Mouse (Mus musculus): ENCODE measurements around the gene Gabrr3.
"Not testable (repeated sequence)": the region's sequence is repeated elsewhere in the genome, so short reads cannot be mapped to it uniquely, and the experiment has no call there.

Gene Gabrr3

DNA sequence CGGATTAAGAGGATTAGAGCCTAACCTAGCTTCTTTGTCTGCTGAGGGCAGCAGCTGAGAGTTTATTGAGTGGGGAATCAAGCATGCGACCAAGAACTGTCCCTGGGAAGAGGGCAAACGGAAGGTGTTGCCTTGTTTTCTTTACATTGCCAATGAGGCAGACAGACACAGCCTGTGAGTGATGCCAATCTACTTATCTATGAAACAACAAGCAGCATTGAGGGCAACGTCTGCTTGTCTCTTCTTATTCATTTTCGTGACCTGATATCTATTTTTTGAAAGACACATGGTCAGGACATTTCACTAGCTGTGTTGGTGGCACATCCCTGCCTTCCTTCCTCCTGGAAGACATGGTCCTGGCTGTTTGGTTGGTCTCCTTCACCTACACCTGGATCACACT is at the start of gene Gabrr3:
TSS of gene Gabrr3 (plus strand) at position 301 of the 400 bp plus-strand sequence.
- DNase-seq (ENCODE audit: low read depth) = no peak

DNA sequence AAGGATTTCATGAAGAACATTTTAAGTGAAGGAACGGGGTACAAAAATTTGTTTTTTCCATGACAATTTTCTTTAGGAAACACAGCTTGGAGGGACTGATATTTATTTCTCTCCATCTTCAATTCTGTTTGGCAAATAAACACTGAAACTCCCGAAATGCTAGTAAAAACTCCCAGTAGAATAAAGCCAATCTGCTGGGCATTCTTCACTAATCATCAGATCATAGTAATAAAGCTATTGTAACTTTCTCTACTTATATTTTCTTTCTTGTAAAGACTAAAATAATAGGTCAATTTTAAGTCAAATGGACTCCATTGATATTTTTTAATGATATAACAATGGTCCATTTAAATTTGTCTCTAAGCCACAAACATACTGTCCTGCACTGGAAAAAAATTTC is 43.2 kb upstream of the Gabrr3 start, which contains the start of gene Olfr209:
TSS of gene Olfr209 (minus strand) at position 101 of the 400 bp plus-strand sequence.
- DNase-seq (ENCODE audit: low read depth) = no peak

DNA sequence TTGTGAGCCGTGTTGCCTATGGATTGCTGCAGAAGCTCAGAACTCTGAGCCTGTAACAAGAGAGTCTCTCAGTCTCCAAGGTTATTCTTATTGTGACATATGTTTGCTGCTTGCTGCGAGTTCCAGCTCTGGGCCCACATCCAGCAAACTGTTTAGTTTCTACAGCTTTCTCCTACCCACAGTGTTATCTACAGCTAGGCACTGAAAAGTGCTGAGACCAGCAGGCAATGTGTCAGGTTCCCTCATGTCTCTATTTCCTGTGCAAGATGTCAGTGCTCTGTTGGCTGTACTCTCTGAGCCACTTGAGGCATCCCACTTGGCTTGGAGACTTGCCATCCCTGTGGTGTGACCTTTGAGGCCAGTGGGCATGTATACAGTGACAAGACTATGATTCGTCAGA is 13.8 kb upstream of the Gabrr3 start:
- DNase-seq (ENCODE audit: low read depth) = no peak

DNA sequence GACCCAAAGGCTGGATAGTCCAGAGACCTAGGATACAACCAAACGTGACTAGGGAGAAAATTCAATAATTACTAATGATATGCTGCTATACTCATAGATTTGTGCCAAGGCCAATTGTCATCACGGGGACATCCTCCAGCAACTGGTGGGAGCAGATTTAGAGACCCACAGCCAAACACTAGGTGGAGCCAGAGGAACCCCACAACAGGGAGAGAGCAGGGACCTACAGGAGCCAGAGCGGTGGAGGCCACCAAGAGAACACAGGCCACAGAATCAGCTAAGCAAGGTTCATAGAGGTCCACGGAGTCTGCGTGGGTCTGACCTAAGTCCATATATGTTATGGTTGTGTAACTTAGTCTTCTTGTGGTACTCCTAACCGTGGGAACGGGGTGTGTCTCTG is 6.0 kb upstream of the Gabrr3 start:
- no peak for DNase-seq (ENCODE audit: low read depth)

DNA sequence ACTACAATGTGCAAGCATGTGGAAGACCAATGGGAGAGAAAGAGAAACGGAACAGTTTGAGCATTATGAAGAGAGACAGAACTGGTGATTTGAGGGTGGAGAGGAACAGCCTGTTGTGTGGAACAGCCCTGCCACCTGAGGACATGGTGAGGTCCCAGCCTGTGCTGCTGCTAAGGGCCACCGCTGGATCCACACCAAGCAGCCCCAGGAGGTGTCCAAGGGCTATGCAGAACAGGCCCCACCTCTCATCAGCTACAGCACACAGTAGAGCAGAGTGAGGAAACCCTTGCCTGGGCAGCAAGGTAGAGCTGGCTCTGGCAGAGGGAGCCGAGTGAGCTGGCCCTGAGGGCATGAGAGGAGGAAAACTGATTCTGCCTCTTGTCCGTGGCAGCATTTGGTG is 5.1 kb upstream of the Gabrr3 start:
- DNase-seq (ENCODE audit: low read depth) = no peak

DNA sequence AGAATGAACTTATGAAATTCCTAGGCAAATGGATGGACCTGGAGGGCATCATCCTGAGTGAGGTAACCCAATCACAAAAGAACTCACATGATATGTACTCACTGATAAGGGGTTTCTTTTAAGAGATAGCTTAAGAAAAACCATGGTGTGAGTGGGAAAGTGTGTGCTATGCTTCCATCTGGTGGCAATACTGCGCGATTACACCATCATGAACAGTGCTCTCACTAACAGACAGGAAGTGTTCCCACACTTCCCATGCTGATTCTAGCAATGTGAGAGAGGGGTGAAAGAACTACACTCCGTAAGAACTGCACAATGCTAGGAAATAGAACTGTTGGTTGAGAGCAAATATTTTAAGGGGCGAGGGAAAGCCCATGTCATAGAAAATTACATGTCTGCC is 3.4 kb upstream of the Gabrr3 start:
- DNase-seq (ENCODE audit: low read depth) = peak; percentile 5

DNA sequence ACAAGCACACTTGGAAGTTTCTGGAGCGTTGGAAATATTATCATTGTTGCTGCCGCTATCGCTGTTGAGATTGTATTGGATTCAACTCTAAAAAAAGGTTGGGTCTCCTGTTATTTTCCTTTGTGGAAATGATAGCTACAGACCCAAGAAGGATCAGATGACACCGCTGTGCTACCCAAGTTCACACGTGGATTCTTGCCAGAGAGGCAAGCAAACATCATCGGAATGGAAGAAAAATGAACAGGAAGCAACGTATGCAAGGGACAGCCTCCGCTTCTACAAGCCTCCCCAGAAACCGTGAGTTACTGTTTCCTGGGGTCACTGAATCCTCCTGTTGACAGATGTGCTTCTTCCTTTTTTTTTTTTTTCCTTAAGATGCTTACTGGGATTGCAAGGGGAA is 2.3 kb upstream of the Gabrr3 start:
- no peak for DNase-seq (ENCODE audit: low read depth)

DNA sequence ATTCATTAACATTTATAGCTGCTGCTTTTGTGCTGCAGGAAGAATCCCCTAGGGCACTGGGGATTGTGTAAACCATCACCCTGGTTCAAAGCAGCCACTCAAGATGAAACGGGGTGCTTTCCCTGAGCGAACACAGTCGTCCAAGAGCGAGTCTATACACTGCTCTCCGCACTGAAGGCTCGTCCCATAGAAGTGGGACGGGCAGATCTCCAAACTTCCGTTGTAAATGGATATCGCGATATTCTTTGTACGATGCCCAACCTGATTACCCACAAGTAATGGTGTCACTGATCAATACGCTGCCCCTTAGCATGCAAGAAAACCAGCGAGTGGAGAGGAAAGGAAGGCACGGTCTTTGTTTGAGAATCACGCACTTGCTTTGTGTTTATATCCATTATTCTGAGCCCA is 2.2 kb downstream of the Gabrr3 start:
- no peak for DNase-seq (ENCODE audit: low read depth)

DNA sequence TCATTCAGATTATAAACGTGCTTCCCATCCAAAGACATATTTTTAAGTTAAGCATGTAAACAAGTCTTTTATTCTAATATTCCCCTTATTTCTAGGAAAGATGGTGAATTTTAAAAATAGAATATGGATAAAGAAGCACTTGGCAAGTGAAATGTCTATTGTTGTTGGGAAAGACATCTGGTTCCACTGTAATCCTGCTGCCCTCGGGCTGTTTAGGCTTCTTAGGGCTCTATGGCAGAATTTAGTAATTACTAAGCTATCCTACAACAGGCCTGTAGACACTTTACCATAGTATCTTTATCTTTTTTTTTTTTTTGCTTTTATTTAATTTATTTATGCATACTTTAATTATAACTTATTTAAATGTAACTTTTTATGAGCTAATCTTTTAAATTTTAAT is 2.7 kb downstream of the Gabrr3 start:
- DNase-seq (ENCODE audit: low read depth) = no peak

DNA sequence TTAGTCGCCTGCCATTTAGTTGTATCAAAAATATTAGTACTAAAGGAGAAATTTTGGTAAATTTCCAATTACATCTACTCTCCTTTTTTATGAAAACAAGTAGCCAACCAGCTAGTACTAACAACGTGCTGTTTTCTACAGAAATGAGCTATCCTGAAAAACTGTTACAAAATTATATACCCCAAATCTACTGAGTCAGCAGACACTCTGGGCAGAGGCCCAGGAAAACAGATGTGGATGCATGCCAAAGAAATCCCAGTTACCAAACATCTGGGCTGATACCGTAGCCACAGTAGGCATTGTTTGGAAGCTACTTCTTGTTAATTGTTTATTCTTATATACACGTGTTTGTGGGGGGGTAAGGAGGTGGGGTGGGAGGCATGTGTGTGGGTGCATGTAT is 6.3 kb downstream of the Gabrr3 start:
- DNase-seq (ENCODE audit: low read depth) = no peak

DNA sequence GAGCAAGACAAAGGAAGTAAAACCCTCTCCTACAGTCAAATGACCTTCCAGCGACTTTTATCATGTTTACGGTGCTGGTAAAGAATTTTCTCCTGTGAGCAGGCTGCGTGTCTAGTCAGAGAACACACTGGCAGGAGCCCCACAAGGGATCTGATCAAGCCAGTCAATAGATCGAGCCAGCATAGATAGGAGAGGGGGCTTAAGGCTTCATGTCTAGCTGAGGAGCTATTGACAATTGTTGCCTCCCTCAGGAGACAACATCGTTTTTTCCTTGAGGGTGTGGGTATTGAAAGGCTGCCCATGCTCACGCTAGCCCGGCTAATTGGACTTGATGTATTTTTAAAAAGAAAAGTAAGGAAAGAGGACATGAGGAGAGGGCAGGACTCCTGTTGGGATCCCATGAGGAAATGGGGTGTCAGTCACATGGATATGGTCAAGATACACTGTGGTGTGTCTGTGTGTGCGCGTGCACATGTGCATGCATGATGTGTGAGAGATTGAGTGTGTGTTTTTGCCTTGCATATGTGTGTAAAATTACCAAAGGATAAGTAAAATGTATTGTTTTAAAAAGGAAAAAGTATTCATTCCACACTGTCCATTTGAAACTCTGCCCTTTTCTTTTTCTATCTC is 13.2 kb downstream of the Gabrr3 start:
- DNase-seq (ENCODE audit: low read depth) = no peak

DNA sequence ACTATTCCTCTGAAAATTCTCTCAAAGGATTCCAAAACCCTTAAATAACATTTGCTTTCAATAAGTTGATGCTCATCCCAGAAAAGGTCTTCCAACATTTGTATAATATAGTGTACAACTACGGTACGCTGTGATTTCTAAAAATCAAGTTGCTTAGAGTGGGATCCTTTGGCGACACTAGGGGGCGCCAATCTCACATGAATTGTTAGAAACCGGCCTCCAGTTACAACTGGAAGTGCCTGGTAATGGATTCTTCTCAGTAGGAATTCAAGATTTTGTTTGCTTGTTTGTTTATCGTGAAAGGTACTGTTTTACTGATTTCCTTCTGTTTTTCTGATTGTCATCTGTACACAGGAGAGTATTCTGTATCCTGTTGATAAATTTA is 13.7 kb downstream of the Gabrr3 start:
- DNase-seq (ENCODE audit: low read depth) = peak; percentile 35

DNA sequence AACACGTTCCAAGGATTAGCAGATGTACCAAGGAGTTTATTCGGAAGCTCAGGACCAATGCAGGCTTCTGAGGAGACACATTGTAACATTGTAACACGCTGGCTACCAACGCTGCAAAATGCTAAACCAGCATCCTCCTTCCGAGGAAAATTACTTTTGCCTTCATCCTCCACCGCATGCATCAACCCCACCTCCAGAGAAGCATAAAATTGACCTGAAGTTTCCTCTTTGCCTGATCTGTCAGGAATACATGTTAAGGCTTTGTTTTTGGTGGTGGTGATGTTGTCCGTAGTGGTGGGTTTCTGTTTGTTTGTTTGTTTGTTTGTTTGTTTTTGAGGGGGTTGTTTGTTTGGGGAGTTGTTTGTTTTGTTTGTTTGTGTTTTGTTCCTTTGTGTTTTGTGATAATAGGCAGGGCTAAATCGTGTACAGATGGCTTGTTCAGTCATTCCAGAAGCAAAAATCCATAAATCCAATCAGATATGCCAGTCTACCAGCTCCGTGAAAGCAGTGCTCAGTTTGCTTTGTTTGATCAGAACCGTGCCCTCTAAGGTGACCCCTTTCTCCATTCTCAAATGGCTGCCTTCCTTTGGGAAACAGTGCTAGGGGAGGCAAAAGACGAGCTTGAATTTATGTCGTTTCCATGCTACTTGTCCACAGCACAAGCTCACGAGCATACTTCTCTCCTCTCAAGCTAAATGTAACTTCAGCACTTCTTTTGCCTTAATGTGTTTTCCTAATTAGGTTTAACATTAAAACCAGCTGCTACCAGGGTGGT is 14.6 kb downstream of the Gabrr3 start:
- DNase-seq (ENCODE audit: low read depth) = no peak

DNA sequence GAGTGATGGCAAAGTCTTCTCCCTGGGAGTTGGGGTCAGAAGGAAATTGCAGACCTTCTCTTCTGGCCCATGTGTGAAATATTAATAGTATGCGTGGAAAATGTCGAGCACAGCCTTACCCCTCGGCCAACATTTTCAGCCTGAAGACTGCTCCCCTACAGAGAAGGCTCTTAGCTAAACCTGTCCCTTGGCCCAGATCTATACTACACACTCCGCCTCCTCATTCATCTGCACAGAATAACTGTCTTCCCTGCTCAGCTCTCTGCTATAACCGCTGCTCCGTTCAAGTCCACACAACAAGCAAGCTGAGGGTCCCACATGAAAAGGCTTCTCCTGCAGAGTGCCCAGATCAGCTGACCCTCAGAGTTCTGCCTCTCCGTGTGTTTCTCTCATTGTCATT is 20.8 kb downstream of the Gabrr3 start:
- no peak for DNase-seq (ENCODE audit: low read depth)

DNA sequence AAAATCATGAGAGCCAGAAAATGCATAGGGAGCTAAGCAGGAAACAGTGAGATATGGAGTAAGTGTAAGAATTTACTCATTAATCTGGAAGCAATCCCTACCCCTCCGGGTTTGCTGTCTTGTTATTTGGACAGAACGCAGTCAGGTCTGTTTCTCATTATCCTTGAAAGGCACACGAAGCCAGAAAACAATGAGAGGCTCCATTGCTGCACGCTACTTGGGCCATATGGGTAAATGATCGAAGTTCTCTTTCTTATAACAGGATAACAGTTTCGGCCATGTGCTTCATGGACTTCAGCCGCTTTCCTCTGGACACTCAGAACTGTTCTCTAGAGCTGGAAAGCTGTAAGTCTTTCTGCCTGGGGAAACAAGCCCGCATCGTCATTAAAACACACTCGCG is 26.0 kb downstream of the Gabrr3 start:
- DNase-seq (ENCODE audit: low read depth) = no peak

DNA sequence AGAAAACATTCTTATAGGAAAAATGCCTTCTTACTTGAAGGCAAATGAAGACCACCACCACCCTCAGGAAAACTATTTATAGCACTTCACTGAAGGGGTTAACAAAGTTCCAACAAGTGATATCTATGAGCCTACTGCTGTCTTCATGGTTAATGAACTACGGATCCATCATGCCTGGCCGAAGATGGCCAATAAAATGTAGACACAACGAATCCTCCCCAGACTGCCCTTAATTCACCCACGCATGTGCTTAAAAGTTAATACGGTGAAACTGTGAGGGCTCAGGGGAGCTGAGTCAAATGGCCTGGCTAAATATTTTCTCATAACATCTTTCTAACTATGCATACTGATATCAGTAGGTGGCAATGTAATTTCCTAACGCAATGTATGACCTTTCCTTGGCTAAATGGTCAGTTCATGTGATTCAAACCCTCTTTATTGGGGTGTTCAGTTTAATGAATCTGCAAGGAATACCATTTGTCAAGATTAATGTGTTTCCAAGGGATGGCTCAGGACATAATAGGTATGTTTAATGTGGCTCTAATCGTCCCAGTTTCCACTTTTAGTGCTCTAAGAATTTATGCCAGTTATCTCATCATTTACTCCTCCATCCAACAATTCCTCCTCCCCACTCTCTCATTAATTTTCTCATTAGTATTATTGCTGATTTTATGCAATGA is 37.9 kb downstream of the Gabrr3 start:
- DNase-seq (ENCODE audit: low read depth) = no peak

DNA sequence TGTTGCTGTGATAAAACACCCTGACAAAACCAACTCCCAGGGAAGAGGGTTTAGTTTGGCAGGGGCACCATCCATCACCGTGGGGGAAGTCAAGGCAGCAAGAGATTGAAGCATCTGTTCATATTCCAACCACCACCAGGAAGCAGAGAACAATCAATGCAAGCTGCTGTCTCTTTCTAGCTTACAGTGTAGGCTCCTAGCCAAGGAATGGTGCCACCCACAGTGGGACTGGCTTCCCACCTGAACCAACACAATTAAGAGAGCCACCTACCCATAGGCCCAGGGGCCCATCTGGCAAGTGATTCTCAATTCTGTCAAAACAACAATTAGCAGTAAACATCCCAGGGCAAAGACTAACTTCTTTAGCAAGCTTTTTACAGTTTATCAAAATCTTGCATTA is 41.0 kb downstream of the Gabrr3 start:
- DNase-seq (ENCODE audit: low read depth) = no peak

DNA sequence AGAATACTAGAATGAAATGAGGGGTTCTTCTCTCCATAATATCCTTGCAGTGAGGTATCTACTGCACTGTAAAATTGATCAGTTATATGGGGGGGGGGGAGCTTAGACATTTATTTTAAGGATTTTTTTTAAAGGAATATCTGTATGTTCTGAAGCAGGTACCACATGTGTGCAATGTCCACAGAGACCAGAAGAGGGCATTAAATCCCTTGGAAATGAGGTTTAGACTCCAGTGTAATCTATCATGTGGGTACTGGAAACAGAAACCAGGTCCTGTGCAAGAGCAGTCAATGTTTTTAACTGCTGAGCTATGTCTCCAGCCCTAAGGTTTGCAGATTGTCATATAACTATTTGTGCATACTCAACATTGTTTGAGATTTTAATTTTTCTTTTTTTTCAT is 42.0 kb downstream of the Gabrr3 start:
- no peak for DNase-seq (ENCODE audit: low read depth)

DNA sequence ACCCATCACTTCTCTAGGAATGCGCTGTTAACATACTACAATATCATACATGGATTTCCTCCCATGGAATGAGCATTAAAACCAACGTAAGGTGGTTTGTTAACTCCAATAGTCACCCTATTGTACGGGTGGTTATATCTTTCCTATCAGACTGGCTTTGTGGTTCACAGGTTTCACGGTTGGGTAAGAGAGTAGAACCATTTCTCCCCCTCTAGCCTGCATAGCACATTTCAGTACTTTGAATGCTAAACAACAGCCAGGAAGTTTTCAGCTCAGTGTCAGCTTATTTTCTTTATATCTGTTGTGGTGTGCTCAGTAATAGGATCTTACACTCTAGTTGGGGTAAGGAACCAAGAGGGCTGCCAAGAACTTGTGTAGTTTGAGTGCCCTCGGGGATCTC is 44.7 kb downstream of the Gabrr3 start:
- DNase-seq (ENCODE audit: low read depth) = no peak

DNA sequence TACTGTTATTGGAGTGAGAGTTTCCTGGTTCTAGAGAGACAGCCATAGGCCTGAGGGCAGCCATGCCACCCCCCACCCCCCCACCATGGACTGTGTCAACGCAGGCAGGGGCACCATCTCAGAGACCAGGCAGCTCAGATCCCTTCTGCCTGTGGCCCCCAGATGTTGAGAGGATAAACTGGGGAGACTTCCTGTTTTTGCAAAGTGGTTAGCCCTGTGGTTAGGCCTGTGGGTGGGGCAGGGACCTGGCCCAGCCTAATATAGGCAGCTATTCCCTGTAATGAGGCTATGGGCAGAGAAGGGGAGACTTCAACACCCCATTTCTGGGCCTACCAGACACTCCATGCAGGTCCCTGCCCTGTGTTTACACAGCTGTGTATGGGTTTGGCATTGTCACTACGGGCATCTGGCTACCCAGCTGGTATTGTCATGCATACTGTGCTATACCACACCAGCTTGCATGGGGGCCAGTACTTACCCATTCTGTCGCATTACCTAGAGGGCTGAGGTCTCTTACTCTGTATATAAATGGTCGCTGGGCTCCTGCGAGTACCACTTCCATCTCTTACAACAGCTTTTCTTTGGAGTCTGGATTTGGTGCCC is 52.2 kb downstream of the Gabrr3 start:
- not testable (repeated sequence) for DNase-seq (ENCODE audit: low read depth)

DNA sequence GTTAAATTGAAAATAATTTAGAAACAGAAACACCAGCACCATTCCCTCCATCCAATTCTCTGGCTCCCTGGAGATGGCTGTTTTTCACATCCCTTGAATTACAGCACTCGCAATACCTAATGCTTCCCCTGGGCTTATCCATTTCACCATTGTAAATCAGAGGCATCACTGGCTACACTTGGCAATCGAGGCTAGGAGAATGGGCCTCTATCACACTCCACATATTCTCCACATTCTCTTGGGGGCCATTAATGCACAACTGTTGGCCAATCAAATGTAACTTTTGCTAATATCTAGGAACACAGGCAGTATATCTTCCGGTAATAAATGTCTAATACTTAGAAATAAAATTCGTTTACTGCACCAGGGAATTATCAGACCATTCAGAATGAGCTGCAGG is 56.4 kb downstream of the Gabrr3 start:
- no peak for DNase-seq (ENCODE audit: low read depth)

DNA sequence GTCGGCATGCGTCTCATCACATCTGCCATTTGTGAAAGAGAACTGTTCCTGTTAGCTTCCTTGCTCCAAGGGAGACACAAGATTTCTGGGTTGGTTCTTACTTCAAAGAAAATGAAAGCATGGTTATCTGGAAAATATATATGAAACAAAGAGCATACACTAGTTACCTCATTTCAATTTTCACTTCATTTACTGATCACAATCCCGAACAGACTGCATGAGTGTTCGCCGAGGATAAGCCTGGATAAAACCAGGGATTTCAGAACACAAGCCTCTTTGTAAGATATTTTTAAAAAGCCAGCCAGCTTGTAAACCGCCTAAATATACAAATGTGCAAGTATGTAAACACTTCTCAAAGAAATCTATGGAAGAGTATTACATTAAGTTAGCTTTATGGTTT is 56.8 kb downstream of the Gabrr3 start:
- DNase-seq (ENCODE audit: low read depth) = no peak

DNA sequence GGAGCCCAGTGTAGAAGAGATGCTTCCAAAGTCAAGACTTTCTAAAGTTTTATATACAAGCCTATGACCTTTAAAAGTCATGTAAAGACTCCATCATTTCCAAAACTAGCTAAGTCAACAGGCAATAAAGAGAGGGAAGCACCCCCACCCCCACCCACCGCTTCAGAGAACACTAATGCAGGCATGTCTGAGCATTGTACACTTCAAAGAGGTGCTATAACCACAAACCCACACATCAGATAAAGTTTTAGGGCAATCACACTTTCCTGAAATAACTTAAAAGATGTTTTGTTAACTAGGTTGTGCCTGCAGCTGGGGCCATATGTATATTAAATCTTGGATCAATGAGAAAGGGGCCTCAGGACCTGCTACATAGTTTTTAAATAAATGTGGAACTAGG is 62.7 kb downstream of the Gabrr3 start:
- no peak for DNase-seq (ENCODE audit: low read depth)
